Mouse (Mus musculus) myocyte (in vitro differentiated cells): ENCODE measurements around the gene Slc22a15. TPM values are rescaled to one million over a fixed set of nuclear protein-coding genes. Genes with fewer than 3 reads are reported as not detected.

Source experiments
- H3K27me3 ChIP-seq: one replicate; pipeline ENCODE4 v1.6.1; 2011; ENCODE audit not compliant: control insufficient read depth, insufficient read depth, insufficient read length
- H3K36me3 ChIP-seq: one replicate; pipeline ENCODE4 v1.6.1; 2011; ENCODE audit not compliant: control insufficient read depth, insufficient read depth
- H3K4me2 ChIP-seq: one replicate; pipeline ENCODE4 v1.6.1; 2011; ENCODE audit warnings: low read depth, control low read depth
- H3K4me3 ChIP-seq: one replicate; pipeline ENCODE4 v1.5.1; 2011; ENCODE audit warnings: mild to moderate bottlenecking, control low read depth, moderate library complexity
- H3K79me2 ChIP-seq: one replicate; pipeline ENCODE4 v1.6.1; 2011; ENCODE audit not compliant: control insufficient read depth, insufficient read depth
- H3ac ChIP-seq: one replicate; pipeline ENCODE4 v1.6.1; 2011; ENCODE audit not compliant: control insufficient read depth, insufficient read length
- CEBPB ChIP-seq: IDR thresholded peaks from 2 replicates; pipeline ENCODE4 v1.6.1; 2011; ENCODE audit warnings: mild to moderate bottlenecking, moderate library complexity; ENCODE audit not compliant: poor library complexity, insufficient read depth, severe bottlenecking
- E2F4 ChIP-seq: IDR thresholded peaks from one replicate; pipeline ENCODE4 v1.6.1; 2011; ENCODE audit warnings: mild to moderate bottlenecking, control low read depth, moderate library complexity; ENCODE audit not compliant: insufficient read depth
- MAX ChIP-seq: IDR thresholded peaks from one replicate; pipeline ENCODE4 v1.6.1; 2011; ENCODE audit warnings: low read depth, mild to moderate bottlenecking, control low read depth
- MYOD1 ChIP-seq, 3 experiments: IDR thresholded peaks; one replicate each; pipeline ENCODE4 v1.6.1; 2011; ENCODE audit warnings: control low read depth in 2 of 3, low read depth in 2 of 3, mild to moderate bottlenecking in 2 of 3, moderate library complexity in 1 of 3; ENCODE audit not compliant: insufficient read length in 2 of 3, control insufficient read depth in 1 of 3
- MYOG ChIP-seq, 3 experiments: IDR thresholded peaks; one replicate each; pipeline ENCODE4 v1.6.1; 2011; ENCODE audit warnings: control low read depth in 2 of 3, low read depth in 2 of 3, mild to moderate bottlenecking in 2 of 3; ENCODE audit not compliant: insufficient read length in 2 of 3, control insufficient read depth in 1 of 3, insufficient read depth in 1 of 3
- POLR2AphosphoS2 ChIP-seq: IDR thresholded peaks from one replicate; pipeline ENCODE4 v1.6.1; 2011; ENCODE audit warnings: low read depth, control low read depth; ENCODE audit not compliant: insufficient read length
- REST ChIP-seq: IDR thresholded peaks from one replicate; pipeline ENCODE4 v1.6.1; 2011; ENCODE audit warnings: mild to moderate bottlenecking, control low read depth, moderate library complexity; ENCODE audit not compliant: insufficient read depth, insufficient read length
- SRF ChIP-seq: IDR thresholded peaks from one replicate; pipeline ENCODE4 v1.6.1; 2011; ENCODE audit warnings: low read depth; ENCODE audit not compliant: control insufficient read depth, insufficient read length
- TCF12 ChIP-seq: IDR thresholded peaks from one replicate; pipeline ENCODE4 v1.6.1; 2011; ENCODE audit warnings: mild to moderate bottlenecking, control low read depth; ENCODE audit not compliant: poor library complexity, insufficient read depth, severe bottlenecking
- TCF3 ChIP-seq: IDR thresholded peaks from one replicate; pipeline ENCODE4 v1.6.1; 2011; ENCODE audit warnings: low read depth, control low read depth; ENCODE audit not compliant: insufficient read length
- USF1 ChIP-seq: IDR thresholded peaks from one replicate; pipeline ENCODE4 v1.6.1; 2011; ENCODE audit warnings: low read depth, mild to moderate bottlenecking, control low read depth, moderate library complexity
- polyA plus RNA-seq: library from polyadenylated mRNA; unstranded; fragments of >200 nt; fragmentation: generic; extraction: Trizol; gene quantifications from one replicate; pipeline ENCODE4 v1.2.1, GENCODE M21; 2012; ENCODE audit warnings: missing spikeins

Gene Slc22a15
- polyA plus RNA-seq, 1 experiment: 6.2 TPM

DNA sequence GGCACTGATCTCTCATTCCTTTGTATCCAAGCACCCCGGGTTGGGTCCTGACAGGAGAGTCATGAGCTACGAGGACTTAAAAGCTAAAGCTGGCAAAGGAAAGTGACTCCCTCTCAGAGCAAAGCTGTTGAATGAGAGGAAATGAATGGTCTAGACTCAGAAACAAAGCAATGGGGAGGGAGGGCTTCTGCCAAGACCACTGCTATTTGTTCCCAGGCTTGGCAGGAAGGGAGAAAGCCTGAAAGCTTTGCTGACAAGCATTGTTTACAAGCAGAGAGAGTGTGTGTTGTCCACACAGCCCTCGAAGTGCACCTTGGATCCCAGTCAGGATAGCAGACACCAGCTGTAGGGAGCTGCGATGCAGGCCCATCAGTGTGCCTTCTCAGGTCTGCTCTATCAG lies 117.3 kb downstream of the Slc22a15 start:
- TF ChIP-seq REST (no peak), MYOG (IDR thresholded peaks at IDR 0.05; ENCODE audit: control insufficient read depth in 1 of 3, insufficient read depth in 1 of 3, insufficient read length in 2 of 3, low read depth in 2 of 3) (no peak), TCF3 (no peak), TCF12 (no peak), USF1 (no peak), CEBPB (no peak), SRF (no peak), POLR2AphosphoS2 (no peak), MAX (no peak), E2F4 (no peak), MYOD1 (IDR thresholded peaks at IDR 0.05; ENCODE audit: control insufficient read depth in 1 of 3, insufficient read length in 2 of 3, low read depth in 2 of 3) (no peak)
- no peaks in the 10 kb centered on the region for H3K79me2 ChIP-seq
- H3K27me3 ChIP-seq: no peaks in the 10 kb centered on the region
- no peak overlapping the region for H3ac ChIP-seq
- H3K36me3 ChIP-seq: no peaks in the 10 kb centered on the region
- no peak overlapping the region for H3K4me2 ChIP-seq
- H3K4me3 ChIP-seq: no peak overlapping the region

DNA sequence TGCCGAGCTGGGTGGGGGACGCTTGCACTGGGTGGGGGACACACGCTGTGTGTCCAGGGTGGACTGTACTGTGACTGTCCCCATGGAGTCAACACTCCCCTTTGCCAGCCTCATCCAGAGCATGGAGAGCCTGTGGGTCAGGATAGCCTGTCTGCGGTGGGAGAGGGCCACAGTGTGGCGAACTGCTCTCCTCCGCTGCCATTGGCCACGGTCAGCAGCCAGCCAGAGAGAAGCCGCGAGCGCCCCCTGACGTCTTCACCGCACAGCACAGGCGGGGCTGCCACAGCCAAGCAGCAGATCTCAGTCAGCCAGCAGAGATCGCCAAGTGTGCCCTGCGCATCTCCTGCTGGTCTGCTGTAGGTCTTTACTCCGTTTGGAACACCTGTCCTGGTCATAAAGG lies 118.1 kb downstream of the Slc22a15 start:
- Histone ChIP-seq H3K36me3 (no peaks in the 10 kb centered on the region), H3ac (no peak overlapping the region), H3K4me2 (no peak overlapping the region), H3K4me3 (no peak overlapping the region), H3K27me3 (no peaks in the 10 kb centered on the region), H3K79me2 (no peaks in the 10 kb centered on the region)
- TF ChIP-seq MYOG (IDR thresholded peaks at IDR 0.05; ENCODE audit: control insufficient read depth in 1 of 3, insufficient read depth in 1 of 3, insufficient read length in 2 of 3, low read depth in 2 of 3): peak in 1 of 3 experiments; percentile 45
- no peak for TF ChIP-seq SRF

Other genes with a start within 250 kb of the Slc22a15 start
- gene Mab21l3, start 75.5 kb downstream of the Slc22a15 start, polyA plus RNA-seq: 0.85 TPM
- gene Nhlh2, start 85.6 kb upstream of the Slc22a15 start, polyA plus RNA-seq: 0.05 TPM
- 482 TPM for gene Casq2, start 162.0 kb upstream of the Slc22a15 start, polyA plus RNA-seq